Mouse (Mus musculus) liver, adult 2 months (tissue): ENCODE measurements around the gene Sec1. TPM values are rescaled to one million over a fixed set of nuclear protein-coding genes. Genes with fewer than 3 reads are reported as not detected.

Experiments
- DNase-seq: peaks from one replicate; pipeline ENCODE4 v3.0.0-alpha.2; 2011; ENCODE audit warnings: low read depth, low spot score; ENCODE audit errors: extremely low read depth
- H3K27ac ChIP-seq: fragments of 200-500 bp; replicated peaks from 2 replicates; pipeline ENCODE4 v1.5.1; 2012; ENCODE audit warnings: low read depth, mild to moderate bottlenecking, control low read depth, inconsistent platforms, low read length; ENCODE audit not compliant: insufficient read depth
- H3K27me3 ChIP-seq: fragments of 200-500 bp; 2 replicates; pipeline ENCODE4 v1.6.1; 2012; ENCODE audit warnings: mild to moderate bottlenecking, moderate library complexity, low read length, inconsistent platforms; ENCODE audit not compliant: control insufficient read depth, insufficient read depth
- H3K36me3 ChIP-seq: fragments of 200-500 bp; 2 replicates; pipeline ENCODE4 v1.6.1; 2012; ENCODE audit warnings: low read length, inconsistent platforms; ENCODE audit not compliant: control insufficient read depth, insufficient read depth
- H3K4me1 ChIP-seq: fragments of 200-500 bp; 2 replicates; pipeline ENCODE4 v1.6.1; 2011; ENCODE audit warnings: low read length; ENCODE audit not compliant: control insufficient read depth, insufficient read depth
- H3K4me3 ChIP-seq: fragments of 200-500 bp; 2 replicates; pipeline ENCODE4 v1.5.1; 2011; ENCODE audit warnings: low read depth, mild to moderate bottlenecking, control low read depth, low read length, moderate library complexity; ENCODE audit not compliant: insufficient read depth
- H3K79me2 ChIP-seq: fragments of 200-500 bp; 2 replicates; pipeline ENCODE4 v1.6.1; 2012; ENCODE audit warnings: inconsistent platforms, mild to moderate bottlenecking, low read length, moderate library complexity; ENCODE audit not compliant: control insufficient read depth, insufficient read depth
- H3K9ac ChIP-seq: fragments of 200-500 bp; 2 replicates; pipeline ENCODE4 v1.6.1; 2012; ENCODE audit warnings: low read depth, mild to moderate bottlenecking, control low read depth, inconsistent platforms, low read length
- CTCF ChIP-seq: fragments of 200-500 bp; IDR thresholded peaks from 2 replicates; pipeline ENCODE4 v1.5.1; 2011; ENCODE audit warnings: low read depth, low read length, control low read depth
- POLR2A ChIP-seq: fragments of 200-500 bp; IDR thresholded peaks from 2 replicates; pipeline ENCODE4 v1.6.1; 2011; ENCODE audit warnings: low read length, control low read depth; ENCODE audit not compliant: insufficient read depth; ENCODE audit errors: extremely low read depth
- WGBS: fragments of 180-500 bp; shearing (Covaris S2); methylation state at CpG from one replicate; pipeline ENCODE4 v1.1.7; 2018; 5-methylcytosine and 5-hydroxymethylcytosine counted together
- polyA plus RNA-seq: library from polyadenylated mRNA; depleted of rRNA; stranded (reverse); fragments of >200 nt; gene quantifications from 2 replicates; pipeline ENCODE4 v1.2.3, GENCODE M21; 2012
- total RNA-seq: library from RNA; depleted of rRNA; stranded (reverse); fragments of >200 nt; gene quantifications from 2 replicates; pipeline ENCODE4 v1.2.3, GENCODE M21; 2014

Gene Sec1
- total and polyA plus RNA-seq, 2 experiments: not detected

GRCm38 (mm10) chr7:45644872-45645590, 49.2 kb downstream of the Sec1 start:
- WGBS: 81% methylated on average over 6 of the region's 6 CpGs
- H3K9ac ChIP-seq: no peak overlapping the region
- no peaks in the 10 kb centered on the region for H3K36me3 ChIP-seq
- TF ChIP-seq POLR2A: no peak
- H3K4me3 ChIP-seq: no peak overlapping the region
- H3K4me1 ChIP-seq: no peaks in the 10 kb centered on the region
- no peak for DNase-seq
- H3K27ac ChIP-seq: no peak overlapping the region
- no peaks in the 10 kb centered on the region for H3K79me2 ChIP-seq
- peaks cover 3% of the 10 kb centered on the region; the same call in 1 of the 2 replicates for H3K27me3 ChIP-seq

DNA sequence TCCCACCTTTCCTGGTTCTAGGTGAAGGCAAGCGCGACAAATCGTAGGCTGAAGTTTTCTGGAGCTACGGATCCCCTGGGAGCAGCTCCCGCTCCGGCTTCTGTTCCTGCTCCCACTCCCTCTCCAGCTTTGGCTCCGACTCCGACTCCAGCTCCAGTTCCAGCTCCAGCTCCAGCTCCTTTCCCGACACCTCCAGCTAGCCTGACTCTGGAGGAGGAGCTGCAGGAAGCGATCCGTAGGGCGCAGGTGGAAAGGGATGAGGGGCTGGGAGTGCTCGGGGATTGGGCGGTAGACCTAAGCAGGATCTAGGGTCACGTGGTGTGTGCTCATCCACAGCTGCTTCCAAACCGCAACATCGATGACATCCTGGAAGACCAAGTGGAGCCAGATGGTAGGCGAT, 50.0 kb downstream of the Sec1 start:
- DNase-seq: no peak
- Histone ChIP-seq H3K27ac (no peak overlapping the region), H3K36me3 (no peaks in the 10 kb centered on the region), H3K27me3 (peaks cover 3% of the 10 kb centered on the region; the same call in 1 of the 2 replicates), H3K4me3 (peak overlapping the region; percentile 1; the same call in 1 of the 2 replicates), H3K79me2 (no peaks in the 10 kb centered on the region), H3K9ac (no peak overlapping the region), H3K4me1 (no peaks in the 10 kb centered on the region)
- WGBS: 24% methylated on average over 18 of the region's 18 CpGs
- TF ChIP-seq CTCF (no peak), POLR2A (no peak)

DNA sequence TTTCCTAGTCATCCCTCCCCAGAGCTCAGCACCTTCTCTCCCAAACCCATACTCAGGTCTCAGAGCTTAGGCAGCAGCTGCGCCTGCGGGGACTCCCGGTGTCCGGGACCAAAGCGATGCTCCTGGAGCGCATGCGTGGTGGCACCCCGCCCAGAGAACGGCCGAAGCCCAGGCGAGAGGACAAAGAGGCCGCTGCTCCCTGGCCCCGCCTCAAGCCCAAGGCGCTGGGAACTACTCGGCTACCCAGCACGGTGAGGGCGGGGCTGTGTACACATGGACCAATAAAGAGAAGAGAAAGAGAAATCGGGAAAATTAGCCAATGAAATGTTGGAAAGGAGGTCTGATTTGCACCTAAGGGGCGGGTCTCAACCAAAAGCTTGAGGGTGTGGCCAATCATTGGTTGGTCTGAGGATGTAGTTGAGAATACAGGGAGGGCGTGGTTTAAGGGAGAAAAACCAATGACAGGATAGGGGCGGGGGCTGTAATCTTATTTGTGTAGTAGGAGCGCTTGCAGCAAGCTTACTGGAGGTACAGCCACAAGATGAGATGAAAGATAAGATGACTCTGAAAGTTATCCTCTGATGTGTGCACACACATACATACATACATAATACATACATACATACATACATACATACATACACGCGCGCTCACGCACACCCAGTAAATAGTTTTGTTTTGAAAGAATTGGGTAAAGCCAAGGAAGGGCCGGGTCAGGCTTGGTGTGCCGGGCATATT, 50.6 kb downstream of the Sec1 start:
- WGBS: 16% methylated on average over 28 of the region's 28 CpGs
- no peaks in the 10 kb centered on the region for H3K4me1 ChIP-seq
- H3K4me3 ChIP-seq: peak overlapping the region; percentile 3; the same call in 1 of the 2 replicates
- TF ChIP-seq POLR2A: no peak
- TF ChIP-seq CTCF: no peak
- DNase-seq: peak; percentile 43
- no peak overlapping the region for H3K27ac ChIP-seq
- no peaks in the 10 kb centered on the region for H3K36me3 ChIP-seq
- H3K27me3 ChIP-seq: peaks cover 3% of the 10 kb centered on the region; the same call in 1 of the 2 replicates
- H3K79me2 ChIP-seq: no peaks in the 10 kb centered on the region
- H3K9ac ChIP-seq: 0 out of 2 replicates have a peak overlapping the region, but pooled peaks have one; percentile 35

- peaks cover 3% of the 10 kb centered on the region; the same call in 1 of the 2 replicates for H3K27me3 ChIP-seq
- 0 out of 2 replicates have a peak overlapping the region, but pooled peaks have one; percentile 35 for H3K9ac ChIP-seq
- no peak for TF ChIP-seq POLR2A
- TF ChIP-seq CTCF: no peak
- no peak for DNase-seq
- H3K27ac ChIP-seq: no peak overlapping the region
- H3K36me3 ChIP-seq: no peaks in the 10 kb centered on the region
- WGBS: 53% methylated on average over 16 of the region's 16 CpGs
- no peaks in the 10 kb centered on the region for H3K79me2 ChIP-seq
- no peaks in the 10 kb centered on the region for H3K4me1 ChIP-seq
- H3K4me3 ChIP-seq: no peak overlapping the region
These were observed 51.5 kb downstream of the Sec1 start for GRCm38 (mm10) chr7:45642503-45643255.

DNA sequence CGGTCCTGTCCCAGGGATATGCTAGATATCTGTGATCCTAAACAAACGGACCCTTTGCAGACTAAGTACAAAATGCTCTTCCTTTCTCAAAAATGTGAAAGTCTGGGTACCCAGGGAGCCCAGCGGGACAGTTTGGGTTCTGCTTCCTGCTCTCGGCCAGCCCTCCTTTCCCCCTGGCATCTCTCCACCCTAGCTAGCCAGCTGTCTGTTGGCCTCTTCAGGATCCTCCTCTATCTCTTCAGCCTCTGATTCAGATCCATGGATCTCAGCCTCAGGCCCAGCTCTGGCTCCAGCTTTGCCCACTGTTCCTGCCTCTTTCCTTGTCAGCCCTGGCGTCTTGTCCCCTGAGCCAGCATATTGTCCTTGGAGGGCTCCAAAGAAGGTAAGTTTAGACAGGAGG, 52.1 kb downstream of the Sec1 start:
- Histone ChIP-seq H3K36me3 (no peaks in the 10 kb centered on the region), H3K4me3 (no peak overlapping the region), H3K79me2 (no peaks in the 10 kb centered on the region), H3K4me1 (no peaks in the 10 kb centered on the region), H3K9ac (no peak overlapping the region), H3K27ac (no peak overlapping the region), H3K27me3 (peaks cover 3% of the 10 kb centered on the region; the same call in 1 of the 2 replicates)
- 75% methylated on average over 5 of the region's 5 CpGs for WGBS
- DNase-seq: no peak
- TF ChIP-seq CTCF (no peak), POLR2A (no peak)
